Mouse (Mus musculus) stomach, postnatal 0 days (tissue): Measurements from ENCODE around the gene Slc37a2.

Experiments
- CTCF ChIP-seq: IDR thresholded peaks from 2 replicates; pipeline ENCODE4 v1.5.1; 2016; ENCODE audit warnings: antibody characterized with exemption, low read depth, mild to moderate bottlenecking, moderate library complexity
- EP300 ChIP-seq: optimal IDR thresholded peaks from 2 replicates; pipeline ENCODE3; 2016; ENCODE audit warnings: antibody characterized with exemption

DNA sequence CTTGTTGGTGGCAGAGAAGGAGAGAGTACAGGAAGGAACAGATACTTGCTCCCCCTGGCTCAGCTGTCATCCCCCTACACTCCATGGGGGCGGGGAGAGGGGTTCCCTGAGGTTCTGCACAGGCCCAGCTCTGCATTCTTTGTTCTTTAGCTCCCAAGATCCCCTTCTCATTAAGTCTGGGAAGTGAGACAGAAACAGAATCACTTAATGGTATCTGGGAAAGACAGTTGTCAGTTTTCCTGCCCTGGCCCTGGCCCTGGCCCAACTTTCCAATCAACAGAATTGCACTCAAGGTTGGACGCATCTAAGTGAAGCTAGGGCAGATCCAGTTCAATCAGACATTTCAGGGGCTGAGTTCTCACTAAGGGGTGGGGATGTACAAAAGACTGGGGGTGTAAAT lies 72.4 kb downstream of the Slc37a2 start:
- TF ChIP-seq EP300, result no peak
- no peak for TF ChIP-seq CTCF
